8 mouse cellular contexts compared by ENCODE assay signal in genomic region chr5:115238729-115239195, GRCm38 (mm10). TPM values are rescaled to one million over a fixed set of nuclear protein-coding genes. Genes with fewer than 3 reads are reported as not detected.
DNase-seq lines count a peak whose midpoint lies in the region; ATAC-seq and TF ChIP-seq lines count a peak whose summit lies in the region.

No protein-coding gene starts in this region.

- no peak for DNase-seq in lung, adult 2 months
- no peak for DNase-seq in ovary, postnatal 14 days (ENCODE audit: low spot score)
- DNase-seq in urinary bladder, postnatal 14 days (ENCODE audit: low spot score): no peak

- TF ChIP-seq POLR2A in lung, adult 2 months (IDR thresholded peaks at IDR 0.05; ENCODE audit: borderline replicate concordance, extremely low read depth, low read depth, low read length): no peak

- H3K27ac ChIP-seq in lung, embryonic 15.5 days: no peak overlapping the region
- no peak overlapping the region for H3K27ac ChIP-seq in forebrain, embryonic 12.5 days
- no peak overlapping the region for H3K27ac ChIP-seq in intestine, embryonic 16.5 days (ENCODE audit: low read length)
- H3K27ac ChIP-seq in midbrain, embryonic 15.5 days: no peak overlapping the region

- no peak for TF ChIP-seq CTCF in lung, adult 2 months (IDR thresholded peaks at IDR 0.05; ENCODE audit: insufficient read depth, low read length)

- no peak for ATAC-seq in lung, embryonic 15.5 days (ENCODE audit: borderline replicate concordance, extremely low read depth, low FRiP score, low TSS enrichment)
- ATAC-seq in forebrain, embryonic 12.5 days (ENCODE audit: low FRiP score): no peak
- no peak for ATAC-seq in intestine, embryonic 16.5 days
- ATAC-seq in midbrain, embryonic 15.5 days (replicated peaks): no peak
- ATAC-seq in megakaryocyte progenitor cell, adult 5-6 weeks (replicated peaks; ENCODE audit: poor library complexity): no peak

- H3K9me3 ChIP-seq in lung, embryonic 15.5 days: no peaks in the 10 kb centered on the region
- H3K9me3 ChIP-seq in forebrain, embryonic 12.5 days: no peaks in the 10 kb centered on the region
- no peaks in the 10 kb centered on the region for H3K9me3 ChIP-seq in intestine, embryonic 16.5 days (ENCODE audit: control insufficient read depth, low read length)
- H3K9me3 ChIP-seq in midbrain, embryonic 15.5 days: no peaks in the 10 kb centered on the region

- WGBS in lung, embryonic 15.5 days: 8% methylated on average over 11 of the region's 11 CpGs
- WGBS in lung, adult 2 months: 6% methylated on average over 11 of the region's 11 CpGs
- 4% methylated on average over 11 of the region's 11 CpGs for WGBS in forebrain, embryonic 12.5 days
- 6% methylated on average over 11 of the region's 11 CpGs for WGBS in intestine, embryonic 16.5 days
- WGBS in midbrain, embryonic 15.5 days: 7% methylated on average over 11 of the region's 11 CpGs

- H3K4me1 ChIP-seq in lung, embryonic 15.5 days: peaks cover 18% of the 10 kb centered on the region
- peaks cover 4% of the 10 kb centered on the region; the same call in 1 of the 2 replicates for H3K4me1 ChIP-seq in lung, adult 2 months (ENCODE audit: control insufficient read depth, insufficient read depth, low read length)
- H3K4me1 ChIP-seq in forebrain, embryonic 12.5 days: peaks cover 26% of the 10 kb centered on the region
- peaks cover 12% of the 10 kb centered on the region for H3K4me1 ChIP-seq in intestine, embryonic 16.5 days (ENCODE audit: control insufficient read depth, insufficient read depth, low read length)
- H3K4me1 ChIP-seq in midbrain, embryonic 15.5 days: peaks cover 22% of the 10 kb centered on the region

- H3K4me3 ChIP-seq in lung, embryonic 15.5 days: peak overlapping the region; percentile 78
- no peak overlapping the region for H3K4me3 ChIP-seq in lung, adult 2 months (replicated peaks; ENCODE audit: extremely low read depth, low read depth, low read length)
- peak overlapping the region; percentile 90 for H3K4me3 ChIP-seq in forebrain, embryonic 12.5 days (replicated peaks)
- H3K4me3 ChIP-seq in intestine, embryonic 16.5 days (ENCODE audit: low read length): peak overlapping the region; percentile 92
- peak overlapping the region; percentile 74 for H3K4me3 ChIP-seq in midbrain, embryonic 15.5 days

- H3K9ac ChIP-seq in lung, embryonic 15.5 days: peak overlapping the region; percentile 61; the same call in 1 of the 2 replicates
- peak overlapping the region; percentile 87; the same call in 1 of the 2 replicates for H3K9ac ChIP-seq in forebrain, embryonic 12.5 days
- H3K9ac ChIP-seq in intestine, embryonic 16.5 days (ENCODE audit: low read depth, low read length): peak overlapping the region; percentile 86
- peak overlapping the region; percentile 73; the same call in 1 of the 2 replicates for H3K9ac ChIP-seq in midbrain, embryonic 15.5 days

- peaks cover 14% of the 10 kb centered on the region for H3K27me3 ChIP-seq in lung, embryonic 15.5 days
- peaks cover 28% of the 10 kb centered on the region for H3K27me3 ChIP-seq in forebrain, embryonic 12.5 days
- H3K27me3 ChIP-seq in intestine, embryonic 16.5 days (replicated peaks; ENCODE audit: control insufficient read depth, insufficient read depth, low read length): 0 out of 2 replicates have a peak, but pooled peaks cover 2% of the 10 kb centered on the region
- peaks cover 12% of the 10 kb centered on the region for H3K27me3 ChIP-seq in midbrain, embryonic 15.5 days (replicated peaks)

- peak overlapping the region; percentile 84 for H3K4me2 ChIP-seq in lung, embryonic 15.5 days
- H3K4me2 ChIP-seq in forebrain, embryonic 12.5 days: peak overlapping the region; percentile 94
- H3K4me2 ChIP-seq in intestine, embryonic 16.5 days (ENCODE audit: low read depth, low read length): peak overlapping the region; percentile 80
- H3K4me2 ChIP-seq in midbrain, embryonic 15.5 days: peak overlapping the region; percentile 63

- H3K36me3 ChIP-seq in lung, embryonic 15.5 days: peaks cover 39% of the 10 kb centered on the region
- H3K36me3 ChIP-seq in forebrain, embryonic 12.5 days (replicated peaks): peaks cover 41% of the 10 kb centered on the region
- peaks cover 23% of the 10 kb centered on the region for H3K36me3 ChIP-seq in intestine, embryonic 16.5 days (ENCODE audit: control insufficient read depth, insufficient read depth, low read length)
- H3K36me3 ChIP-seq in midbrain, embryonic 15.5 days (replicated peaks): peaks cover 36% of the 10 kb centered on the region

RNA-seq across cellular contexts. Expression of gene Pop5, which starts 3.1 kb away (rescaled TPM):
- polyA plus RNA-seq in lung, embryonic 15.5 days (2015; fragmentation: Nextera tagmentation; extraction: Ambion mirVana): 105 and 112 TPM in 2 replicates
- 51.5 and 55.4 TPM in 2 replicates for polyA plus RNA-seq in lung, adult 2 months (2012; rRNA removed)
- polyA plus RNA-seq in forebrain, embryonic 12.5 days (2016; fragmentation: Nextera tagmentation; extraction: Ambion mirVana): 90.5 and 97.1 TPM in 2 replicates
- polyA plus RNA-seq in intestine, embryonic 16.5 days (2015; fragmentation: Nextera tagmentation; extraction: Ambion mirVana): 124 and 141 TPM in 2 replicates
- 93.6 and 94.4 TPM in 2 replicates for polyA plus RNA-seq in midbrain, embryonic 15.5 days (2015; fragmentation: Nextera tagmentation; extraction: Ambion mirVana)
- total RNA-seq in megakaryocyte progenitor cell, adult 5-6 weeks (2015): 67.7 and 81.9 TPM in 2 replicates
- total RNA-seq in megakaryocyte progenitor cell, adult 5-6 weeks (2017): 76.4 and 82.8 TPM in 2 replicates

RNA-seq across cellular contexts. Expression of gene Rnf10, which starts 33.9 kb away (rescaled TPM):
- 141 and 150 TPM in 2 replicates for polyA plus RNA-seq in lung, embryonic 15.5 days (2015; fragmentation: Nextera tagmentation; extraction: Ambion mirVana)
- polyA plus RNA-seq in lung, adult 2 months (2012; rRNA removed): 133 and 160 TPM in 2 replicates
- polyA plus RNA-seq in forebrain, embryonic 12.5 days (2016; fragmentation: Nextera tagmentation; extraction: Ambion mirVana): 187 and 195 TPM in 2 replicates
- polyA plus RNA-seq in intestine, embryonic 16.5 days (2015; fragmentation: Nextera tagmentation; extraction: Ambion mirVana): 90.4 and 92.6 TPM in 2 replicates
- polyA plus RNA-seq in midbrain, embryonic 15.5 days (2015; fragmentation: Nextera tagmentation; extraction: Ambion mirVana): 202 and 219 TPM in 2 replicates
- 45.3 and 56.3 TPM in 2 replicates for total RNA-seq in megakaryocyte progenitor cell, adult 5-6 weeks (2015)
- total RNA-seq in megakaryocyte progenitor cell, adult 5-6 weeks (2017): 45.1 and 58.7 TPM in 2 replicates

RNA-seq across cellular contexts. Expression of gene Coq5, which starts 40.7 kb away (rescaled TPM):
- polyA plus RNA-seq in lung, embryonic 15.5 days (2015; fragmentation: Nextera tagmentation; extraction: Ambion mirVana): 37.6 and 40.4 TPM in 2 replicates
- polyA plus RNA-seq in lung, adult 2 months (2012; rRNA removed): 7.7 and 11.5 TPM in 2 replicates
- 54.3 and 57.1 TPM in 2 replicates for polyA plus RNA-seq in forebrain, embryonic 12.5 days (2016; fragmentation: Nextera tagmentation; extraction: Ambion mirVana)
- polyA plus RNA-seq in intestine, embryonic 16.5 days (2015; fragmentation: Nextera tagmentation; extraction: Ambion mirVana): 64.2 and 72.9 TPM in 2 replicates
- polyA plus RNA-seq in midbrain, embryonic 15.5 days (2015; fragmentation: Nextera tagmentation; extraction: Ambion mirVana): 57.0 and 57.2 TPM in 2 replicates
- total RNA-seq in megakaryocyte progenitor cell, adult 5-6 weeks (2015): 17.0 and 20.4 TPM in 2 replicates
- total RNA-seq in megakaryocyte progenitor cell, adult 5-6 weeks (2017): 39.8 and 46.3 TPM in 2 replicates

RNA-seq across cellular contexts. Expression of gene Cabp1, which starts 44.6 kb away (rescaled TPM):
- 1.4 and 2.1 TPM in 2 replicates for polyA plus RNA-seq in lung, embryonic 15.5 days (2015; fragmentation: Nextera tagmentation; extraction: Ambion mirVana)
- polyA plus RNA-seq in lung, adult 2 months (2012; rRNA removed): 3.2 and 6.9 TPM in 2 replicates
- 6.0 and 6.1 TPM in 2 replicates for polyA plus RNA-seq in forebrain, embryonic 12.5 days (2016; fragmentation: Nextera tagmentation; extraction: Ambion mirVana)
- polyA plus RNA-seq in intestine, embryonic 16.5 days (2015; fragmentation: Nextera tagmentation; extraction: Ambion mirVana): 0.80 and 1.2 TPM in 2 replicates
- polyA plus RNA-seq in midbrain, embryonic 15.5 days (2015; fragmentation: Nextera tagmentation; extraction: Ambion mirVana): 5.2 and 6.0 TPM in 2 replicates
- not detected in 2 replicates for total RNA-seq in megakaryocyte progenitor cell, adult 5-6 weeks (2015)
- total RNA-seq in megakaryocyte progenitor cell, adult 5-6 weeks (2017): not detected in 2 replicates
